Mouse (Mus musculus) adrenal gland, adult 8-10 months (tissue): Measurements from ENCODE around the gene Pcgf1. TPM values are rescaled to one million over a fixed set of nuclear protein-coding genes. Genes with fewer than 3 reads are reported as not detected.

Source experiments
- DNase-seq: peaks from one replicate; pipeline ENCODE4 v3.0.0; 2022
- total RNA-seq, 4 experiments: library from RNA; stranded (reverse); gene quantifications; 2 replicates each; pipeline ENCODE4 v1.2.4; 2022

Gene Pcgf1
- total RNA-seq, 4 experiments from 2014 or later: 50.4 to 79.1 (median 66.0) TPM

- no peak for DNase-seq
These were observed 25.5 kb downstream of the Pcgf1 start for GRCm38 (mm10) chr6:83103130-83103650.

- DNase-seq: no peak
These were observed 26.5 kb downstream of the Pcgf1 start for GRCm38 (mm10) chr6:83104158-83104557.

- DNase-seq: peak; percentile 75
These were observed 30.1 kb downstream of the Pcgf1 start for GRCm38 (mm10) chr6:83107566-83108400.

GRCm38 (mm10) chr6:83108762-83109668, 31.3 kb downstream of the Pcgf1 start, which contains the start of gene Mrpl53:
Gene Mrpl53 (plus strand): TSS chr6:83109040.
- DNase-seq: peak; percentile 74

- DNase-seq: no peak
These were observed 34.0 kb downstream of the Pcgf1 start for GRCm38 (mm10) chr6:83111510-83112136.

GRCm38 (mm10) chr6:83115011-83115671, 37.5 kb downstream of the Pcgf1 start, which contains the start of gene Mogs:
Gene Mogs (plus strand): TSS chr6:83115496.
- peak; percentile 91 for DNase-seq

- no peak for DNase-seq
These were observed 38.2 kb downstream of the Pcgf1 start for GRCm38 (mm10) chr6:83115682-83116372.

- DNase-seq: no peak
These were observed 38.9 kb downstream of the Pcgf1 start for GRCm38 (mm10) chr6:83116373-83117164.

GRCm38 (mm10) chr6:83117165-83117438, 39.4 kb downstream of the Pcgf1 start:
- DNase-seq: no peak

- DNase-seq: peak; percentile 58
These were observed 39.9 kb downstream of the Pcgf1 start for GRCm38 (mm10) chr6:83117616-83118015.

- DNase-seq: no peak
These were observed 40.7 kb downstream of the Pcgf1 start for GRCm38 (mm10) chr6:83118369-83118768.

GRCm38 (mm10) chr6:83118825-83119733, 41.4 kb downstream of the Pcgf1 start:
- no peak for DNase-seq

GRCm38 (mm10) chr6:83119734-83120051, 42.0 kb downstream of the Pcgf1 start:
- no peak for DNase-seq

- DNase-seq: peak; percentile 98
These were observed 43.5 kb downstream of the Pcgf1 start, which contains the start of gene Wbp1 for GRCm38 (mm10) chr6:83120930-83121862. Gene Wbp1 (minus strand): TSS chr6:83121559.

- no peak for DNase-seq
These were observed 44.4 kb downstream of the Pcgf1 start for GRCm38 (mm10) chr6:83121863-83122710.

- no peak for DNase-seq
These were observed 45.3 kb downstream of the Pcgf1 start for GRCm38 (mm10) chr6:83122961-83123360.

- DNase-seq: peak; percentile 90
These were observed 47.2 kb downstream of the Pcgf1 start for GRCm38 (mm10) chr6:83124851-83125312.
